Mouse (Mus musculus): ENCODE measurements around the gene Cnnm4. TPM values are rescaled to one million over a fixed set of nuclear protein-coding genes. Genes with fewer than 3 reads are reported as not detected.

Cnnm4 gene
- polyA plus RNA-seq, 1 experiment, result 6.2 TPM

DNA sequence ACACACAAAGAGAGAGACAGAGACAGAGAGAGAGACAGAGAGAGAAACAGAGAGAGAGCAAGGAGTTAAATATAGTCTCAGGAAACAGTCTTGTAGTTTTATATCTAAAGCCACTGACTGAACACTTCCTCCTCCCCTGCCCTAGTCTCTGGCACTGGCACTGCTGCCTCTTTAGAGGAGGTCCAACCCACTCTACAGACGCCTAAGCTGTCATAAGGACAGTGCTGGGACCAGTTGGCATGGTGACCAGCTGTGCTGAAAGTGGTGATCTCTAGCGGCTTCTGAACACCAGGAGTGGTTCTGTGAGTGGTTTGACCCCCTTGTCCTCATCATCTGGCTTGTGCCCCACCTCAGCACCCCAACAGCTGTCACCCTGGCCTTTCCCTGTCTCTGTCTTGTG, 9.6 kb upstream of the Cnnm4 start:
- no peak for TF ChIP-seq USF1 (IDR thresholded peaks at IDR 0.05; ENCODE audit: low read depth)
- no peak for TF ChIP-seq FOSL1 (IDR thresholded peaks at IDR 0.05; ENCODE audit: insufficient read depth, low read length, poor library complexity, severe bottlenecking)
- TF ChIP-seq CEBPB (IDR thresholded peaks at IDR 0.05; ENCODE audit: low read depth), result no peak
- TF ChIP-seq MAX (IDR thresholded peaks at IDR 0.05), result no peak
- no peak for TF ChIP-seq MYOD1 (IDR thresholded peaks at IDR 0.05; ENCODE audit: control insufficient read depth, insufficient read length, low read depth)
- no peak for TF ChIP-seq CTCF (IDR thresholded peaks at IDR 0.05; ENCODE audit: control insufficient read depth, insufficient read depth, insufficient read length)
- TF ChIP-seq MYOG (IDR thresholded peaks at IDR 0.05; ENCODE audit: control insufficient read depth, extremely low read depth, insufficient read length), result no peak
- Histone ChIP-seq H3K27me3 (ENCODE audit: control insufficient read depth, insufficient read depth, insufficient read length) (no peaks in the 10 kb centered on the region), H3K4me3 (ENCODE audit: insufficient read depth, poor library complexity, severe bottlenecking) (no peak overlapping the region), H3K79me2 (ENCODE audit: control insufficient read depth, insufficient read depth) (no peaks in the 10 kb centered on the region), H3K36me3 (ENCODE audit: control insufficient read depth, insufficient read depth) (no peaks in the 10 kb centered on the region), H3K79me3 (ENCODE audit: low read depth) (no peaks in the 10 kb centered on the region), H3ac (ENCODE audit: control insufficient read depth, insufficient read length, low read depth) (no peak overlapping the region)

DNA sequence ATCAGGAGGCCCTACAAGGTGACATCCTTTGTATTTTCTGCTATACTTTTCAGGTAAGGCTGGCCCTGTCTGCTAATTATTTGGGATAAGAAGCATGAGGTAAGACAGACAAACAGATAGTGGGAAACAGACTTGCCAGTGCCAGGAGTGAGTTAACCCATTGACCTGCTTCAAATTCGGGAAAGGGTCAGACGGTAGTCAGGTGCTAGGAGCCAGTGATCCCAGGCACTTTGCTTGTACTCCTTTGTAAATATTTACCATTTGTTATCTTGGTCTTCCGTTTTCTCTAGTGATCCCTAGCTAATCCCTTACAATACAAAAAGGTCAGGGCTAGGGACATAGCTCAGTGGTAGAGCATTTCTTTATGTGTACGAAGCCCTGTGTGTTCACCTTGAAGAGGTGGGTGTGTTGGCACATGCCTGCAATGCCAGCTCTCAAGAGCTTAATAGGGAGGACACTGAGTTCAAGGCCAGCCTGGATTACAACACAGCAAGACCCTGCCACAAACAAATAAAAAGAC, 5.7 kb upstream of the Cnnm4 start:
- Histone ChIP-seq H3K27me3 (ENCODE audit: control insufficient read depth, insufficient read depth, insufficient read length) (no peaks in the 10 kb centered on the region), H3K79me3 (ENCODE audit: low read depth) (no peaks in the 10 kb centered on the region), H3ac (ENCODE audit: control insufficient read depth, insufficient read length, low read depth) (no peak overlapping the region), H3K79me2 (ENCODE audit: control insufficient read depth, insufficient read depth) (no peaks in the 10 kb centered on the region), H3K36me3 (ENCODE audit: control insufficient read depth, insufficient read depth) (no peaks in the 10 kb centered on the region), H3K4me3 (ENCODE audit: insufficient read depth, poor library complexity, severe bottlenecking) (no peak overlapping the region)
- TF ChIP-seq MYOD1 (IDR thresholded peaks at IDR 0.05; ENCODE audit: control insufficient read depth, insufficient read length, low read depth), result no peak
- TF ChIP-seq MAX (IDR thresholded peaks at IDR 0.05), result no peak
- TF ChIP-seq MYOG (IDR thresholded peaks at IDR 0.05; ENCODE audit: control insufficient read depth, extremely low read depth, insufficient read length), result no peak
- TF ChIP-seq CTCF (IDR thresholded peaks at IDR 0.05; ENCODE audit: control insufficient read depth, insufficient read depth, insufficient read length), result no peak
- no peak for TF ChIP-seq FOSL1 (IDR thresholded peaks at IDR 0.05; ENCODE audit: insufficient read depth, low read length, poor library complexity, severe bottlenecking)
- TF ChIP-seq USF1 (IDR thresholded peaks at IDR 0.05; ENCODE audit: low read depth), result no peak
- no peak for TF ChIP-seq CEBPB (IDR thresholded peaks at IDR 0.05; ENCODE audit: low read depth)

DNA sequence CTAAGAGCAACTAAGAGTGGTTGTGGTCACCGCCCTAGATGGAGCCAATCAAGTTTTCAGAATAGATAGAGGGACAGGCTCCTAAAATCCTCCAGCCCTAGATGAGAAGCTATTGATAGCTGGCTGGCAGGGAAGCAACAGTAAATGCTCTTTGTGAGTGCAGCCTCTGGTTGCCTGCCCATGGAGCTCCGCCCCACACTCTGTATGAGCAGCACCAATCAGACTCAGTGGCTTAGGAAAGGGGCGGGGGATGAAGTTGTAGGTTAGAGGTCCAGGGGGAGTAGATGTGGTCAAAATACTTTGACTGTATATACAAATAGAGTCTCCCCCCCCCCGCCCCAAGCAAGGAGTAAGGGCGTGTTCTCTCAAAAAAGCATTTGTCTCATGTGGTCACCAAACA, 4.0 kb upstream of the Cnnm4 start:
- no peaks in the 10 kb centered on the region for H3K27me3 ChIP-seq (ENCODE audit: control insufficient read depth, insufficient read depth, insufficient read length)
- no peak overlapping the region for H3K4me3 ChIP-seq (ENCODE audit: insufficient read depth, poor library complexity, severe bottlenecking)
- H3K79me3 ChIP-seq (ENCODE audit: low read depth), result peaks cover 2% of the 10 kb centered on the region
- no peaks in the 10 kb centered on the region for H3K36me3 ChIP-seq (ENCODE audit: control insufficient read depth, insufficient read depth)
- no peak overlapping the region for H3ac ChIP-seq (ENCODE audit: control insufficient read depth, insufficient read length, low read depth)
- H3K79me2 ChIP-seq (ENCODE audit: control insufficient read depth, insufficient read depth), result peaks cover 7% of the 10 kb centered on the region
- TF ChIP-seq MYOD1 (IDR thresholded peaks at IDR 0.05; ENCODE audit: control insufficient read depth, insufficient read length, low read depth) (no peak), MYOG (IDR thresholded peaks at IDR 0.05; ENCODE audit: control insufficient read depth, extremely low read depth, insufficient read length) (no peak)

DNA sequence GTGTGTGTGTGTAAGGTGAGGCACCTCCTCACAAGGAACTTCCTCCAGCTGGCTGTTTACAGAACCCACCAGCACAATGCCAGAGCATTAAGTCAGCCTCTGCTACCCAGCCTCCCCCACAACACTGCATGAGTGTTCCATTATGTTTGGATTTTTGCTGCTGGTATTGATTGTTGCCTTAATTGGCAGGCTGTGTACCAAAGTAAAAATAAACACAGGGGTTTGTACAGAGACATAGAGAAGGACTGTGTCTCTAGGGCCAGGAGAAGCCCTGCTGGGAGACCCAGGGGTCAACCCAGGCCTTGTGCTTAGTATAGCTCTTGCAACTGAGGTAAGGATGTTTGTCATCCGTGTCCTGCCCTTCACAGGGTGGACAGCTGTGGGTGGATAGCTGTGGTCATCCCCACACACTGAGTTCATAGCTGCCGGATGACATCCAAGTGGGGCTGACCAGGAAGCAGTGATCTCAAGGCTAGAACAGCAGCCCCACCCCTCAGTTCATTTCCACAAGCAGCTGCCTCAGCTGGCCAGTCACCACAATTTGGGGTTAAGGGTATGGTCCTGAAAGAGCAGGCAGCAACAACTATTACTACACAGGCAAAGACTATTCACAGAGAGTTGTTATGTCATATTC, 1.5 kb upstream of the Cnnm4 start:
- no peaks in the 10 kb centered on the region for H3K27me3 ChIP-seq (ENCODE audit: control insufficient read depth, insufficient read depth, insufficient read length)
- H3ac ChIP-seq (ENCODE audit: control insufficient read depth, insufficient read length, low read depth), result no peak overlapping the region
- peaks cover 32% of the 10 kb centered on the region for H3K79me2 ChIP-seq (ENCODE audit: control insufficient read depth, insufficient read depth)
- no peaks in the 10 kb centered on the region for H3K36me3 ChIP-seq (ENCODE audit: control insufficient read depth, insufficient read depth)
- TF ChIP-seq MYOG (IDR thresholded peaks at IDR 0.05; ENCODE audit: control insufficient read depth, extremely low read depth, insufficient read length) (no peak), FOSL1 (IDR thresholded peaks at IDR 0.05; ENCODE audit: insufficient read depth, low read length, poor library complexity, severe bottlenecking) (no peak), MAX (IDR thresholded peaks at IDR 0.05) (no peak), MYOD1 (IDR thresholded peaks at IDR 0.05; ENCODE audit: control insufficient read depth, insufficient read length, low read depth) (peak; percentile 90), CTCF (IDR thresholded peaks at IDR 0.05; ENCODE audit: control insufficient read depth, insufficient read depth, insufficient read length) (no peak), USF1 (IDR thresholded peaks at IDR 0.05; ENCODE audit: low read depth) (no peak), CEBPB (IDR thresholded peaks at IDR 0.05; ENCODE audit: low read depth) (no peak)
- peaks cover 19% of the 10 kb centered on the region for H3K79me3 ChIP-seq (ENCODE audit: low read depth)
- no peak overlapping the region for H3K4me3 ChIP-seq (ENCODE audit: insufficient read depth, poor library complexity, severe bottlenecking)

DNA sequence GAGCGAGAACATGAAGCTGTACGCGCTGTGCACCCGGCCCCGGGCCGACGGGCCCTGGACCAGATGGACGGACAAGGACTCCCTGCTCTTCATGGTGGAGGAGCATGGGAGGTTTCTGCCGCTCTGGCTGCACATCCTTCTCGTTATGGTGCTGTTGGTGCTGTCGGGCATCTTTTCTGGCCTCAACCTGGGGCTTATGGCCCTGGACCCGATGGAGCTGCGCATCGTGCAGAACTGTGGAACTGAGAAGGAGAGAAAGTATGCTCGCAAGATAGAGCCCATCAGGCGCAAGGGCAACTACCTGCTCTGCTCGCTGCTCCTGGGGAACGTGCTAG, 653 bp downstream of the Cnnm4 start:
- H3K79me3 ChIP-seq (ENCODE audit: low read depth), result peaks cover 24% of the 10 kb centered on the region
- TF ChIP-seq MAX (IDR thresholded peaks at IDR 0.05), result no peak
- no peak for TF ChIP-seq MYOG (IDR thresholded peaks at IDR 0.05; ENCODE audit: control insufficient read depth, extremely low read depth, insufficient read length)
- no peak for TF ChIP-seq CTCF (IDR thresholded peaks at IDR 0.05; ENCODE audit: control insufficient read depth, insufficient read depth, insufficient read length)
- no peak for TF ChIP-seq FOSL1 (IDR thresholded peaks at IDR 0.05; ENCODE audit: insufficient read depth, low read length, poor library complexity, severe bottlenecking)
- no peak for TF ChIP-seq MYOD1 (IDR thresholded peaks at IDR 0.05; ENCODE audit: control insufficient read depth, insufficient read length, low read depth)
- TF ChIP-seq CEBPB (IDR thresholded peaks at IDR 0.05; ENCODE audit: low read depth), result no peak
- TF ChIP-seq USF1 (IDR thresholded peaks at IDR 0.05; ENCODE audit: low read depth), result no peak
- no peaks in the 10 kb centered on the region for H3K36me3 ChIP-seq (ENCODE audit: control insufficient read depth, insufficient read depth)
- peak overlapping the region; percentile 44 for H3K4me3 ChIP-seq (ENCODE audit: insufficient read depth, poor library complexity, severe bottlenecking)
- no peaks in the 10 kb centered on the region for H3K27me3 ChIP-seq (ENCODE audit: control insufficient read depth, insufficient read depth, insufficient read length)
- peak overlapping the region; percentile 53 for H3ac ChIP-seq (ENCODE audit: control insufficient read depth, insufficient read length, low read depth)
- peaks cover 53% of the 10 kb centered on the region for H3K79me2 ChIP-seq (ENCODE audit: control insufficient read depth, insufficient read depth)

Data from C2C12 (cell line).